Mouse (Mus musculus) cerebellum, postnatal 25 days (tissue): ENCODE measurements around the gene Krt15.

ENCODE experiments used
- DNase-seq, 2 experiments: peaks; one replicate each; pipeline ENCODE4 v3.0.0; 2021; ENCODE audit warnings: mixed read lengths in 2 of 2

The Krt15 gene

DNA sequence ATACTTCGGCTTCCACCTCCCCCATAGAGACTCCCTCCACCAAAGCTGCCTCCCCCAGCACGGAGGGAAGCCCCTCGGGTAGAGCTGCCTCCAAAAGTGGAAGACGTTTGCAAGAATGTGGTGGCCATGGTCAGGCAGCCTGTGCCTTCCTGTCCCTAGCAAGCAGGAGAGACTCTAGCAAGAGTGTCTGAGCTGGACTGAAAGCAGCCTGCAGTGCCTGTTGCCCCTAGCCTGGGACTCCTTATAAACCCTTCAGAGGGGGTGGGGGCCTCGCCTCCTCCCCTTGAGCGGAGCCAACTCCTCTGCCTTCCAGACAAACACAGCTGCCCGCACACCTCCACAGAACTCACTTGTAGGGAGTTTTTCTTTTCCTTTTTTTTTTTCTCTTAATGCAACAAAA lies at the start of gene Krt15:
Gene Krt15 (minus strand): TSS at position 198 of the 400 bp plus-strand sequence.
- DNase-seq: no peak

DNA sequence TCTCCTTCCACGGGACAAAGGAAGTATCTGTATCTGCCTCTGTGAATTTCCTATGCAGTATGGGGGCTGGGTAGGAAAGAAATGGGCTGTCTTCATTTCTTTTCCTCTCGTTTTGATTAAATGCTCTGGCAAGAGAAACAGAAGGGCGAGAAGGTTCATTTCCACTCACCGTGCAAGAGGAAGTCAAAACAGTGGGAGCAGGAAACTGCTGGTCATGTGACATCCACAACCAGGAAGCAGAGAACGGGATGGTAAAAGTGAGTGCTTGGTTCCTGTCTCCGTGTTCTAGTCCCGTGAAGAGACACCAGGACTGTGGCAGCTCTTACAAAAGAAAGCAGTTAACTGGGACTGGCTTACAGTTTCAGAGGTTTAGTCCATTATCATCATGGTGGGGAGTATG lies 46.0 kb upstream of the Krt15 start:
- DNase-seq: no peak

DNA sequence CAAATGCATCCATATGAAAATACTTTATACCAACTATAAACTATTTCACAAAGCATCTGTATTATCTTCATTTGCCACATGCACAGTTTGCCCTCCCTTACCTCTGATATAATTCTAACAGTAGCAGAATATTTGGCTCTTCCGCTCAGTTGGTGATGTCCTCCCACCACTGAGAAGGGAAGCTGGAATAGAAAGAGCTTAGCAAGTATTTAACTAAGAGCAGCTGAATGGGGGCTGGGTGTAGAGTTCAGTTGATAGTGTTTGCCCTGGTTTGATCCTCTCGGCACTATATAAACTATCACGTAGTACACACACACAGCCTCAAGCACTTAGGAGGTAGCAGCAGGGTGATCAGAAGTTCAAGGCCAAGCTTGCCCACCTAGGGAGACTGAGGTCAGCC lies 43.5 kb upstream of the Krt15 start:
- DNase-seq: no peak

DNA sequence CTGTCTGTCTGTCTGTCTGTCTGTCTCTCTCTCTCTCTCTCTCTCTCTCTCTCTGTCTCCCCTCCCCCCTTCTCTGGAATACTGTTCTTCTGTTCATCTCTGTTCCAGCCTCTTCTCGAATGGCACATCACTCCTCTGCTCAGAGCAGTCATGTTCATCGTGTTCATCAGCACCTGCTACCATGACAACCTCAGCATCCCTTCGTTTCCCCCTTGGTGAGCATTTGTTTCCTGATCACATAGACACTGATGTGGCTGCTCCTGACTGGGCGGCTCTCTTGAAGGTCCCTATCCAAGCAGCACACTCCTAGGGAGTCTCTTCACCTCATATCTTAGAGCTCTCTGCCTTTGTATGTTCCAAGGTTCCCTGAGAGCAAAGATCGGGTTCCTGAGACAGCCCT lies 42.6 kb upstream of the Krt15 start:
- DNase-seq: no peak

DNA sequence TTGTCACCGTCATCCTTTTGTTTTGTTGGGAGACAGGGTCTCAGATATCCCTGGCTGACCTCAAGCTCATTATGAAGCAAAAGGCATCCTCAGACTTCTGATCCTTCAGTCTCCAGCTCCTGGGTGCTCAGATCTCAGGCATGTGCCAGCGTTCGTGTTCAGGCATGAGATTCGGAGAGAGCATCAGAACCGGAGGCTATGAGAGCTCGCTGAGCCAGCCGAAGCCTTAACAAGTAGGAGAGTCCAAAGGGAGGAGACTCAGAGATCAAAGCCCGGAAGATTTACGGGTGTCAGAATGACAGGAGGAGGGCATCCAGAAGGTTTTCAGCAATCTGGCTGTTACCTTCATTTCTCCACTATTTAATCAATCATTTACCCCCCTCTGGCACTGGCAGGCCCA lies 41.1 kb upstream of the Krt15 start:
- DNase-seq: no peak

DNA sequence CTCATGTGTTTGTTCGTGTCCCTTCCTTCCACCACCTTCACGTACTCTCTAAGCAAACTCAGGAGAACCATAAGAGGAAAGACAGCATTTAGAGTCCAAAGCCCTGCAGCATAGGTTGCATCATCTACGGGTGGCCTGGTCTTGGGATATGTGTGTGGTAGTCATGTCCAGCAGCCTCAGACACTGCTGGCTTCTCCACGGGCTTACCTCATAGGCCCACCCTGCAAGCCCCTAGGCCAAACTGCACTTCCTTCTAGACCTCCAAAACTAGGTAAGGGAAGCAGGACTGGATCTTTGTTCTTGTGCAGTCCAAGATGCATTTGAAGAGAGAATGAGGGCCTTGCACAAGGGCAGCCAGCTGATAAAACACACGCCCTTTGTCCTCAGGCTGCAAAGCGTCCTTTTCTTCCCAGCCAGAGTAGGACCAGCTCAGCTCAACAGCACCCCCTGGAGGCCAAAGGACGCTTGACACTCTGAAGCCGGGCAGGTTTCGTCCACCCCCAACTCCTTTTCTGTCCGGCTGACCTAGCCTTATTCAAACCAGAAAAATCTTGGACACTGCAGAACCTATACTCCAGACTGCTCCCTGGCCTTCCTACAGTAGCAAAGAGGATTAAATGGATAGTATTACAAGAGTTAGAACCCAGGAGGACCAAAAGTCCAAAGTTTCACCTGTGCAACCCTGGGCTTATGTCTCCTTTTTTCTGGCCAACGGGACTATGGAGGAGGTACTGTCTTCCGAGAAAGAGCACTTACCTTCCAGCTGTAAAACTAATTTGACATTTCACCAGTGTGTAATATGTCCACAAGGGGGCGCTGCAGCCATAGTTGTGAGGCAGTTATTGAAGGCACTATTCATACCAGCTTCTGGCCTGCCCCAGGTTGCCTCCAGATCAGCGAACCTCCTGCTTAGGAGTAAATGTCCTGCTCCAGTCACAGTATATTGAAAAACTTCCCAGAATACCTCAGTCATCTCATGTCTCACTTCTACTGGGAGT lies 33.3 kb upstream of the Krt15 start:
- DNase-seq: peak; percentile 63 to 75

DNA sequence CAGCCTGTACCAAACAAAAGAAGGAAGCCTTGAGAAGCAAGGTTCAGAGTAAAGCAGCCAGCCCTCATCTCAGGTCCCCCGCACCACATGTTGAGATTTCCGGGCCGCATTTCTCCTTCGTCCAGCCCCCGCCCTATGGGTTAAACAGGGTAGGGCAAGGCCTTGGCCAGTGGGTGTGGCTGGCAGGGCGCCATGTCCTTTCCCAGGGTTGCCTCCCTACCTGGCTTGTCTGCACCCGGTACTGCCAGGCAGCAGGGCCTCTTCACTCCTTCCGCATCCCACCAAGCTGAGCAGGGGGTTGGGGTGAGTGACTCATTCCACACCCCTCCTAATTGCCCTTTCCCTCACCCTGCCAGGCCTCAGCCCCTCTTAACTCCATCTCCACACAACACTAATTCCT lies 32.3 kb upstream of the Krt15 start:
- peak in 1 of 2 experiments; percentile 10 for DNase-seq

DNA sequence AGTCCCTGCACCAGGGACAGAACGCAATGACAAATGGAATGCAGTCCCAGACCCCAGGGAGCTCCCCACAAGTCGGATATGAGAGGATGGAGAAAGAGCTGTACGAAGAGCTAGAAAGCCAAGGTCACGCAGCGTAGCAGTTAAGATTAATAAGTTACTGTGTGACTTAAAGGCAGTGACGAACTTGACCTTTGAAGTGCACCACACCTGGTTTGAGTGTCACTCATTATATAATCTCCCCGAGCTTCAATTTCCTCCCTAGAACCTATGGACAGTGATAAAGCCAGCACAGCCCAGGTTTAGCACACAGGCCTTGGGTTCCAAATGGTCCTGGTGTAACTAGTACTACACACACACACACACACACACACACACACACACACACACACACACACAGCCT lies 28.7 kb upstream of the Krt15 start:
- no peak for DNase-seq

DNA sequence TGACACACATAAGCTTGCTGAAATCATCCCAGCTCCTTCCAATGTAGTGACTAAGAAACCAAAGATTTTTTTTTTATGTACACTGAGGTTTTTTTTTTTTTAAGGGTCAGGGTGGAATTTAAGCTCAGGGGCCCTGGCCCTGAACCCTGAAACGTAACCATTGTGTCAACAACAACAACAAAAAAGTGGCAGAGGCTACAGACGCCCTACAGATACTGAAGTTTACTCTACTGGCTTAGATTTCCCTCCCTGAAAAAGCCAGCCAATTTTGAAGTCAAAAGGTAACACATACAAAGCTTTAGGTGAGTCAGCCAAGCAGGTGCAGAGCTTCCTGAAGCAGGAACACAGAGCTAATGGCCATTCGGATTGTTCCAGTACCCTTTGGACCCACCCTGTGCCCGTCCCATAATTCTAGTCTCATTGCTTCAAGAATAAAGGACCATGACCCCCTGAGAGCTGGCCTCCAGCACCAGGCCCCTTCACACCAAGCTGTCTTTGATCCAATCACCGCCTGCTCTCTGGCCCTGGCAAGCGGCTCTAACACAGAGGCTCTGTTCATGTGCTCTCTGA lies 22.3 kb upstream of the Krt15 start:
- DNase-seq: no peak

DNA sequence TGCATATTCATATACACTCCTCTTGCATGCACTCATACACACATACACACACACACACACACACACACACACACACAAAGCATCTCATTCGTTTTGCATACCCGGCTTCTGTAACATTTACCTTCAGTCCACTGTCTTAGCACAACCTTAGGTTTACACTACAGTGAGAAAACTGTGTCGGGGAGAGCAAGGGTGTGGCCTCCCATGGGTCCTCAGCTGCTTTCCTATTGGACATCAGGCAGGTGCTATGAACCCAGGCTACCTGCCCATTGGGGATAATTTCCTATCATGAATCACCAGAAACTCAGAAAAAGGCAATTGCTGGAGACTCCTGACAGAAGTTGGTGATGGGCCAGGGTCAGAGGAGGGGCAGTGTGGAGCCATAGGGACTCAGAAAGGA lies 21.6 kb upstream of the Krt15 start:
- no peak for DNase-seq

DNA sequence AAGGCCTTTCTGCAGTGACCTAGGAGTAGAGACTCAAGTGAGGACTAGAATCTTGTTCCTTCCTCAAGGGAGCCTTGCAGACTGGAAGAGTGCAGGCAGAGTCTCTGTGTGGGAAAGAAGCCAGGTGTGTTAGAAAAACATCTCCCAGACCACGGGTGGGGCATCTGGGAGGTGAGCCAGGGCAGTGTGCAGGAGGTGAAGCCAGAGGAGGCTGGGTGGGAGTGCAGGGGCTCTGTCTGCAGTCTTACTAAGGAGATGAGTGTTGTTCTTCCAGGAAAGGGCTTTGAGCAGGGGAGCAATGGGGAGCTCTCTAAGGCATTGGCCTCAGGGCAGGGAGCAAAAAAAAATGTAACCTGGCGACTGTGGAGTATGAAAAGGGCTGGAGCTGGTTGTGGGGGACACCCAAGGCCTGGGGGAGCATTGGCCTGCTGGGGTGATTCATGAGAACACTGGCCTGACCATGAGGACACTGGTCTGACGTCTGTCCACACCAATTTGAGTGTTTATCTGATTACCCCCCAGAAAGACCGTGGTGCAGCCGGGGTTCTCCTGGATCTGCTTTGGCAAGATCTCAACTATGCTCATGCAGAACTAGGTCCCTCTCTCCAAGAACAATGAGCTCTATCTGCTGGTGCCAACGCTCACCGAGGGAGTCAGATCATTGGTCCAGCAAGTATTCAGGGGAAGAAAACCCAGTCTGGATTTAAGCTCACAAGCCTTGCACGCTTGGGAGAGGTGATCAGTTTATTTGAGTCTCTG lies 19.9 kb upstream of the Krt15 start:
- no peak for DNase-seq

DNA sequence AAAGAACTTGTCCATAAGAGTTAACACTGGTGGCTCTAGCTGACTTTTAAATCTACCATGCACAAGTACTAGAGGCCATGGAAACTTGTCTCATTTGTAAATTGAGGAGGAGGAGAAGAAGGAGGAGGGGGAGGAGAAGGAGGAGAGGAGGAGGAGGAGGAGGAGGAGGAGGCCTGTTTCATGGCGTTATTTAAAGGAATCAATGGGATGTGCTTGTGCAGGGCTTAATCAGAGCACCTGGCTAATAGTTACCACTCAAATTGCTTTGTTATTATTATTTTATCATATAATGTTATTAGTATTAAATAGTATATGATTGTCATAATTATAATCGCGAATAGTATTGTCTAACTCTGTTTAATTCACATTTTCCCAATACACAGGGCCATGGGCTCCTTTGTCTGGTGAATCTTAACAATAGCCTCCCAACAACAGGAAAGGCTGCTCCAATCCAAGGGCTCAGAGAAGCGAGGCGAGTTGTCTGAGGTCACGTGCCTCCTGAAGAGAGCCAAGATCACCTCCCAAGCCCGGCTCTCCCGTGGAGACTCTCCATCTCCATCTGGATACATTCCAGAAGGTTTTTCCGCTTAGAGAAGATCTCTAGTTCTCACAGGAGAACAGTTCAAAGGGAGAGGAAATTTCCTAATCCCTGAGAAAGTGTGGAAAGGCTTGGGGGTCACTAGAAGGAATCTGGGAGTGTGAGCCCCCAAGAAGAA lies 13.0 kb upstream of the Krt15 start, which contains the start of gene Krt19:
Gene Krt19 (minus strand): TSS at position 51 of the 716 bp plus-strand sequence.
- peak in 1 of 2 experiments; percentile 18 for DNase-seq

DNA sequence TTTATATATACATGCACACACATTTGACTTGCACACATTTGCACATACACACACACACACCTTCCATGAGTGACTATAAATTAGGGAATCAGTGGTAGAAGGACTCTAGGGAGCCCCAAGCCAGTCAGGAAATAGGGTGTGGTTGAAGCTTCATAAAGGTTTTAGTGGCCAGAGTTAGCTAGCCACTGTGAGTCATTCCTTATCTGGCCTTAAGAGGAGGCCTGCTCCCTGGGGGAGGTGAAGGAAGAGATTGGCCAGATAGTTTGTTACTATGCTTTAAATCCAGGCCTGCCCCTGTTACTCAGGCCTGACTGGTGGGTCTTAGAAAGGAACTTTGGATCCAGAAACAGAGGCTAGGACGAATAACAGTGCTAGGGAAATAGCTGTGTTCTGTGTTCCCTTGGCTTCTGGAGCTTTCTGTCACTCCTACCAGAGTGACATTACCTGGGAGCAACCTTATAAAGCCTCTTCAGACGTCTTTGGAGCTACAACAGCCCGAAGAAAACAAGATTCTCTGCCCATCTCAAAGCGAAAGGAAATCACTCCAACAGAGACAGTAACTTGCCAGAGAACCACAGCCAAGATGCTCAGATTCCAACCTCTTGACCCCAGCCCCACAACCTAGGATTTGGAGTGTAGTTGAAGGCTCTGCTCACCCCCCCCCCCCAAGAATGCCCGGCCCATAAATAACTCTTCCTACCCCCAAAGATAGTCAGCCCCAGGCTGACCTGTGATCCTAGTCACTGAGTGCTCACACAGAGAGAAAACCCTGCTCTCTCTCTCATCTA lies 12.0 kb upstream of the Krt15 start:
- DNase-seq: no peak

DNA sequence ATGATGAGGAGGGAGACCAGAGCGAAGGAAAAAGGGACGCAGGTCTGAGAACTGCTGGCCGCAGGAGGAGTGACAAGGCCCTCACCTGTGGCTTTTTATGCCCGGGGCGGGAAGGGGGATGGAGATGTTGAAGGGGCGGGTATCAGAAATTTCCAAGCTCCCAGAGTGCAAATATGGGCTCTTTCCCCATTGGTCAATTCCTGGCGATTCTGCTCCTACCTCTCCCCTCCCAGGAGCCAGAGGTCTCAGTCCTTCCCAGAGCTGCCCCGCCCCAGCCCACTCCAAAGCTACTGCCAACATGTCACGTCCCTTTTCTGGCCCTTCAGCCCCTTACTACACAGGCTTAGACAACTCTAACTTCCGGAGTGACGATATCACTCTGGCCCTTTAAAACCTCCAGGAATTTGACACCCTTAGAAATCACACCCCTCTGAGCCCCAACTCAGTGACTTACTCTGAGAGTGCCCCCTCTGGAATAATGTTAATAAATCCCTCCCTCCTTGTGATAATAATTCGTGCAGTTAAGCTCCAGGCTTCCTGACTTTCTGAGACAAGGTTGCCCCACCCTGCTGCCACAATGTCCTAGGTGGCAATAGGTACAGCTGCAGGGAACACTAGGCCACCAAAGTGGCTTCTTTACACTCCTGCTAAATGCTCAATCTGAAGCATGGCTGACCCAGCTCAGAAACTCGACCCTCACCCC lies 10.3 kb upstream of the Krt15 start:
- DNase-seq: no peak

DNA sequence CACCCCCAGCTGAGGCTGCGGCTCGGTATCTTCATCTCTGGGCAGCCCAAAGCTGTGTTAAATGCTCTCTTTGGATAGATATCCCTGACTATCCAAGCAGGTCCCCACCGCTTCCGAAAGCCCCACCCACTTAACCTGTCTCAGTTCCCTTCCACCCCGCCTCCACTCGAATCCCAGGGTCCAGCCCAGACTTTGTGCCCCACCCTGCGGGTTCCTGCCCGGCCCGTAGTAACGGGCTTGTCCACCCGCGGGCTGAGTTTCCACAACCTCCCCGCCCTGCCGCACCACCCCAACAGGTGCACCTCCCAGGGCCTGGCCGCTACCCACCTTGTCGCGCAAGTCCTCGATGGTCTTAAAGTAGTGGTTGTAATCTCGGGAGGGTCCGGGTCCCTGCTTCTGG lies 9.4 kb upstream of the Krt15 start:
- no peak for DNase-seq

DNA sequence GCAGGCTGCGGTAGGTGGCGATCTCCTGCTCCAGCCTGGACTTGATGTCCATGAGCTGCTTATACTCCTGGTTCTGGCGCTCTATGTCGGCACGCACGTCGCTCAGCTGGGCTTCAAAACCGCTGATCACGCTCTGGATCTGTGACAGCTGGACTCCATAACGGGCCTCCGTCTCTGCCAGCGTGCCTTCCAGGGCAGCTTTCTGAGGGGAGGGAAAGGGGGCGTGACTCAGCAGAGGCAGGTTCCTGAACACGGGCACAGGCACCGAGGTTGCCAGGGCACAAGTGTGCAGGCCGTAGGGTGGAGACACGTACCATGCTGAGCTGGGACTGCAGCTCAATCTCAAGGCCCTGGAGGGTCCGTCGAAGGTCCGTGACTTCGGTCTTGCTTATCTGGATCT lies 5.2 kb upstream of the Krt15 start:
- DNase-seq: no peak

DNA sequence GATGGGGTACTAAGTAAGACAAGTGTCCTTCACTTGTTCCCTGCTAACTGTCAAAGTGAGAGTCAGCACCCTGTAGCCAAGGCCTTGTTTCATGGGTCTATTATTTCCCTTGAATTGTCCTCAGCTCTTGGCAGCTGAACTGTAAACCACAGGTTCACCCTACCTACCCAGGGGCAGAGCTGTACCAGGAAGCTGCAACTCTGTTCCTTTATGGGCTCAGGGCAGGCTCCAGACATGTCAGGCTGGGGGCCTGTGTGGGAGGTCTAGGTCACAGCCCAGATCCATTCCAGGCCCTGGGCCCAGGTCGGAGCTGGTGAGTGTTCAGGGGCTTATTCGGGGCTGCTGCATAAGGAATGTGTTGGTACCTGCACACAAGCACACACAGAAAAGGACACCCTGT lies 3.7 kb upstream of the Krt15 start:
- no peak for DNase-seq

DNA sequence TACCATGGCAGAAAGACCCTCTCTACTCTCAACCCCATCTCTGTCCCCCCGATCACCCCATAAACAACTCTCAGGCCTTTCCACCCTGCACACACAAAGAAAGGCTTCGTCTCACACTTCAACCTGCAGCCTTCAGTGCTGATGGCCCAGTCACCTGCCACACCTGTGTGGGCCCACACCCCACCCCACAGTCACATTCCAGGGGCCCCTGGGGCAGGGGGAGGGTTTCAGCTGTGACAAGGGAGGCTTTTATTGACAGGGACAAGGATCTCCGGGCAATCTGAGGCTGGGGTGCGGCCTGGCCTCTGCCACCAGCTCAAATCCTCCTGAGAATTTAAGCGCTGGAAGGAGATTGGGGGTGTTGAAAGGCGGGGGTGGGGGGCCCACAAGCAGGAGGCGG lies 3.1 kb upstream of the Krt15 start:
- no peak for DNase-seq

DNA sequence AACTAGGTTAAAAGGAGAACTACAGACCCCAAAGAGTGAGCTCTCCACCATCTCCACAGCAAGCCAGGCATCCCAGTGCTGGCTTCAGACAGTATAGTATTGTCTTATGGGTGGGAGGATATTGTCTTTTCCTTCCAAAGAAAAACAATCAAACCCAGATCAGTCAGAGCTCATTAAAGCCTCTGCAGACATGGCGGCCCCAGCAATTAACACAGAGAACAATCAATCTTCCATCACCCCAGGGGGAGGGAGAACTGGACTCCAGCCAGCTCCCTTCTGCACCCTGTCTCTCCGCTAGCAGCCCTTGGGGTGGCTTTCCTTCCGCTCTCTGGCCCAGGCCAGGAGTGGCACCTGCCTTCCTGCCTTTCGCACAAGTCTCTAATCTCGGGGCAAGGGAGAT lies 2.0 kb upstream of the Krt15 start:
- no peak for DNase-seq

DNA sequence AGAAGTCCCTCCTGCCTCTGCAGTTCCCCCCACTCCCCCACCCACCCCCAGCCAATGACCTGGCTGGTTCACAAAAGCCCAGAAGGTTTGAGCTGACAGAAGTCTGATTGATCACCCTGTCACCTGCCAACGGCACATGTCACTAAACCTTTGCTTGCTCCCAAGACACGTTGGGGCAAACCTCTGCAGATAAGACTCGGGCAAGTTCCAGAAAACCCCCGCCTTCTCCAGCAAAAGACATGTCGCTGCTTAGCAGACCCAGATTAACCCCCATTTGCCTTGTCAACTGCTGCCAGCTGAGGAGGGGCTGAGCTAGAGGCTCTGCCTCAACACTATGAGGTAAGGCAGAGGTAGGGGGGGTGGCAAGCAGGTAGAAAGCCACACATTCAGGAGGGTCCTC lies 831 bp upstream of the Krt15 start:
- no peak for DNase-seq

DNA sequence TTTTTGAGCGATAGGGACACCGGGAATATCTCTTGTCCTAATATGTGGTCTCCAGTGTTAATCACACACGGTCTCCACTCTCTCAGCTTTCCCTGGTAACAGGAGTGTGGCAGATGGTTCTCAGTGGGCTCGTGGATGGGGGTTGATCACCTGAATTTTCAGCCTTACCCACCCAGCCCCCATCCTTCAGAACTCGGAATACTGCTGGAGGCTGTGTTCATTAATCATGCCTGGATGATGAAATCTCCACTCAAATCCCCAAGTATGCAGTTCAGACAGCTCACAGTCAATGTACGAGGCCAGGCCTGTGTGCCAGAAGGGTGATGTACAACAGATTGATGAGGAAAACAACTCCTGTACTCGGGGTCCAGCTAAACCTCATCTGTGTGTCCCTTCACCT lies 10.8 kb downstream of the Krt15 start:
- DNase-seq: no peak
